Mouse (Mus musculus) thymus, postnatal 4 days (tissue): ENCODE measurements around the gene Ndrg3.

Experiments
- DNase-seq: peaks from one replicate; pipeline ENCODE4 v3.0.0; 2021

Ndrg3 gene

GRCm38 (mm10) chr2:156991470-156992319 lies at the start of gene Ndrg3:
TSS of gene Ndrg3 (minus strand) at chr2:156992056.
- peak; percentile 98 for DNase-seq

- no peak for DNase-seq
Measured at GRCm38 (mm10) chr2:157041421-157041820, 49.6 kb upstream of the Ndrg3 start.

- DNase-seq = no peak
Measured at GRCm38 (mm10) chr2:157040649-157041046, 48.8 kb upstream of the Ndrg3 start.

- peak; percentile 34 for DNase-seq
Measured at GRCm38 (mm10) chr2:157039900-157040648, 48.2 kb upstream of the Ndrg3 start.

GRCm38 (mm10) chr2:157037303-157037702 lies 45.4 kb upstream of the Ndrg3 start:
- DNase-seq = no peak

- DNase-seq = no peak
Measured at GRCm38 (mm10) chr2:157036400-157036799, 44.5 kb upstream of the Ndrg3 start.

- no peak for DNase-seq
Measured at GRCm38 (mm10) chr2:157035371-157035770, 43.5 kb upstream of the Ndrg3 start.

GRCm38 (mm10) chr2:157030804-157031203 lies 38.9 kb upstream of the Ndrg3 start:
- peak; percentile 94 for DNase-seq

- no peak for DNase-seq
Measured at GRCm38 (mm10) chr2:157028261-157028660, 36.4 kb upstream of the Ndrg3 start.

GRCm38 (mm10) chr2:157027106-157028008 lies 35.5 kb upstream of the Ndrg3 start:
- DNase-seq = no peak

- DNase-seq = no peak
Measured at GRCm38 (mm10) chr2:157021156-157021555, 29.3 kb upstream of the Ndrg3 start.

- DNase-seq = no peak
Measured at GRCm38 (mm10) chr2:157019228-157019627, 27.4 kb upstream of the Ndrg3 start.

- no peak for DNase-seq
Measured at GRCm38 (mm10) chr2:157016529-157017270, 24.8 kb upstream of the Ndrg3 start.

GRCm38 (mm10) chr2:157012341-157012740 lies 20.5 kb upstream of the Ndrg3 start:
- no peak for DNase-seq

- no peak for DNase-seq
Measured at GRCm38 (mm10) chr2:157010634-157011310, 18.9 kb upstream of the Ndrg3 start.

- DNase-seq = no peak
Measured at GRCm38 (mm10) chr2:157010121-157010520, 18.3 kb upstream of the Ndrg3 start.

- no peak for DNase-seq
Measured at GRCm38 (mm10) chr2:157008509-157008908, 16.7 kb upstream of the Ndrg3 start.

- DNase-seq = no peak
Measured at GRCm38 (mm10) chr2:157007234-157007596, 15.4 kb upstream of the Ndrg3 start.

- peak; percentile 95 for DNase-seq
Measured at GRCm38 (mm10) chr2:157006511-157007233, 14.8 kb upstream of the Ndrg3 start, which contains the start of gene Dsn1. TSS of gene Dsn1 (minus strand) at chr2:157007154.

- DNase-seq = no peak
Measured at GRCm38 (mm10) chr2:157002321-157002720, 10.5 kb upstream of the Ndrg3 start.

GRCm38 (mm10) chr2:156998263-156998662 lies 6.4 kb upstream of the Ndrg3 start:
- DNase-seq = no peak
